Mouse (Mus musculus): ENCODE measurements around the gene Mreg. TPM values are rescaled to one million over a fixed set of nuclear protein-coding genes. Genes with fewer than 3 reads are reported as not detected.

Gene Mreg
- total RNA-seq, 2 experiments from 2014 or later, result 38.1 to 52.4 TPM

DNA sequence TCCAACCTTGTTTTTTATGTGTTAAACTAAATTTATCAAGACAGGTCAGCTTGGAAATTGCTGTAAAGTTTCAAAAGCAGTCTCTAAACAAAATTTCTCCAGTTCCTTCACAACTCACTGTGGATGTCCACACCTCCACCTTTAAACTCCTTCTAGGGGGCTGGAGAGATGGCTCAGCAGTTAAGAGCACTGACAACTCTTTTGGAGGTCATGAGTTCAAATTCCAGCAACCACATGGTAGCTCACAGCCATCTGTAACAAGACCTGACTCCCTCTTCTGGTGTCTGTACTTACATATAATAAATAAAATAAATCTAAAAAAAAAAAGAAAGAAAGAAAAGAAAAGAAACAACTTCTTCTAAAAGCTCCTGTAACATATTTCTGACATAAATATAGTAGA, 67.1 kb downstream of the Mreg start:
- intact Hi-C loops (cut with DNase I), result no loop called here
- no peak for DNase-seq

GRCm38 (mm10) chr1:72144426-72144825, 67.7 kb downstream of the Mreg start:
- no peak for DNase-seq
- intact Hi-C loops (cut with DNase I), result no loop called here

DNA sequence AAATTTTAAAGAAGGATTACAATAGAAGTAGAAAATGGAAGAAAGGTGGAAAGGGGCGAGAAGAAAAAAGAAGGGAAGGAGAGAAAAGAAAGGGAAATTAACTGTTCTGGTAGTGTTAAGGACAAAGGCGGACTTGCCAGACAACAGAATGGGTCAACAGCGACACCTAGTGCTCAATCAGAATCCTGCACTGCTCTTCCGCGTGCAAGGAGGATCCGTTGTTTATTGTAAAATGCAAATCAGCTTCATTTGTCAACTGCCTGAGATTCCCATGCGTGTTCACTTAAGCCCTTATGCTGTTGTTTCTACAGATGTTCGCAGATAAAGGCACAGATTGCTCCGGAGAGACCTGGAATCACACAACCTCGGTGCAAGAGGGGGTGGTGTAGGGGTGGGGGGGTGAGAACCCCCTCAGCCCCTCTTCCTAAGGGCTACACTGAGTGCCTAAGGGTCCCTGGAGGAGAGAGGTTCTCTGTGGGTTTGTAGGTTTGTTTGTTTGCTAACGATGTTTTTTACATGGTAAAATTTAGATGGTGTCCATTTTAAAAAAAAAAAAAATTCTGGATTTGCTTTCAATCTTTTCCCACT, 70.1 kb downstream of the Mreg start:
- intact Hi-C loops (cut with DNase I), result no loop called here
- peak in 1 of 2 experiments; percentile 10 for DNase-seq

GRCm38 (mm10) chr1:72136101-72136500, 76.0 kb downstream of the Mreg start:
- intact Hi-C loops (cut with DNase I), result no loop called here
- no peak for DNase-seq

DNA sequence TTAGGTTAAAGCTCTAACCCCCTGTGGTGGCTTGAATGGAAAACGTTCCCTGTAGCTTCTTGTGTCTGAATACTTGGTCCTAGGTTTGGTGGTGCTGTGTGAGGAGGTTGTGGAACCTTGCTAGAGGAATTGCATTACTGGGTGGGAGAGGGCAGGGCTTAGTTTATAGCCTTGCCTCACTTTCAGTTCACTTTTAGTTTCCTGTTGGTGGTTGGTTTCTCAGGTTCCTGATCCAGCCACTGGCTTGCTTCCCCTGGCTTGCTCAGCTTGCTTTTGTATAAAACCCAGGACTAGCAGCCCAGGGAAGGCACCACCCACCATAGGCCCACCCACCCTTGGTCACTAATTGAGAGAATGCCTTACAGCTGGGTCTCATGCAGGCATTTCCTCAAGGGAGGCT, 77.6 kb downstream of the Mreg start:
- DNase-seq, result no peak
- intact Hi-C loops (cut with DNase I), result no loop called here

DNA sequence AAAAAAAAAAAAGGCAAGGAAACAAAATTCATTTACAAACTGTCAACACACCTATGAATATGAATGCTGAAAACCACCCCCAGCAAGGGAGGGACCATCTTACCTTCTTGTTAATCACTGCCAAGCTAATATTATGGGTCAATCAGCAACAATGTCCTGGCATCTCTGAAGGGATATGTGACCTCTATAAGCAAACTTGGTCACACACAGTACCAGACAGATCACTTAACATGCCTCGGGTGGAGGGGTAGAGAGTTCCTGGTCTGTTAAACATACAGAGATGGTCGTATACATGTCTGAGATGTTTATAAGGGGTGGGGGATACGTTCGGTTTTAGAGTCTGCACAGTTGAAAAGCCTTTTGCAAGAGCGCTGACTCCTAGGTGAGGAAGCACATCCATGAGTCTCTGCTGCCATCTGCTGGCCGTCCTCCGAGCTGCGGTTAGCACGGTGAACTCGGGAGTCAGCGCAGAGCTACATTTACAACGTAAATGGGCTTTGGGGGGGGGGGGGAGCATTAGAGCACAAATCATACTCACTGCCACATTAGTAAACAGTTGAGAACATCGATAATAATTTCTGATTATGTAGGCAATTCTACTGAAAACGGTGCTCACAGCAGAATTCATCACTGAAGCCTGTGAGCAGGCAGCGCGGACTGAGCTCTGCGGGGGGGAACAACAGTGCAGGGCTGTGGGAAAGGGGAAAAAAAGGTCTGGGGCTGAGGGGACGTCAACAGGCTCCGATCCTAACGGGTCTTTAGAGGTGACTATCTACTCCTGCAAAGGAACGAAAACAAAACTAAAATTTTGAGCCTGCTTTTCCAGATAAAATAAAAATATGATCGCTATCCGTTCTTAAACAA, 88.4 kb downstream of the Mreg start:
- peak; percentile 73 to 76 for DNase-seq
- intact Hi-C loops (cut with DNase I), result loop anchor here (5.0 to 10.0 kb wide), 3 partner anchors 449 to 836 kb away; no protein-coding TSS in a partner anchor

GRCm38 (mm10) chr1:72121608-72122185, 90.4 kb downstream of the Mreg start:
- no peak for DNase-seq
- intact Hi-C loops (cut with DNase I), result loop anchor here (5.0 to 10.0 kb wide), 3 partner anchors 447 to 834 kb away; no protein-coding TSS in a partner anchor

DNA sequence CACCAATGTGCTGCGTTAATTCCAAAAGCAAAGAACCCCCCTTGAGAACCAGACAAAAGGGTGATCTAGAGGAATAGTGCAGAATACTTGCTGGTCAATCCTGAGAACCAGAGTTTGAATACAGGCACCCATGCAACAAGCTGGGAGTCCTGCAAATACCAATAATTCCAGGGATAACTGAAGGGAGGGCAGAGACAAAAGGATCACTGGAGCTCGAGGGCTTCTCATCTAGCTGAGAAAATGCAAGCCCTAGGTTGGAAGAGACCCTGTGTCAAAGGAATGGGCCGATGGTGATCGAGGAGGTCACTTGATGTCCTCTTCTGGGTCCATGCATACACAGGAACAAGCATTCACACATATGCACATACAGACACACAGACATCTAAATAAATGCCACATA, 92.1 kb downstream of the Mreg start:
- no peak for DNase-seq
- intact Hi-C loops (cut with DNase I), result loop anchor here (5.0 to 10.0 kb wide), 3 partner anchors 445 to 833 kb away; no protein-coding TSS in a partner anchor

- DNase-seq, result no peak
- intact Hi-C loops (cut with DNase I), result no loop called here
Measured at GRCm38 (mm10) chr1:72114206-72114605, 97.9 kb downstream of the Mreg start.

Other genes starting within 250 kb of the Mreg start
- gene Pecr, start 72.0 kb upstream of the Mreg start, total RNA-seq (2021), result 10 to 100 TPM; 16.6 to 18.9 TPM
- gene Tmem169, start 72.1 kb upstream of the Mreg start, total RNA-seq (2021), result not detected
- gene Xrcc5, start 95.1 kb upstream of the Mreg start, total RNA-seq (2021), result 10 to 100 TPM; 15.4 to 19.8 TPM